Mouse (Mus musculus): ENCODE data around the gene Flcn. TPM values are rescaled to one million over a fixed set of nuclear protein-coding genes. Genes with fewer than 3 reads are reported as not detected.

The Flcn gene
- polyA plus RNA-seq, 1 experiment, result not detected

GRCm38 (mm10) chr11:59743307-59743706, 66.5 kb downstream of the Flcn start:
- no peak overlapping the region for H3K4me3 ChIP-seq (ENCODE audit: insufficient read depth, low read depth, low read length)
- no peaks in the 10 kb centered on the region for H3K4me1 ChIP-seq (ENCODE audit: control insufficient read depth, insufficient read depth, low read length)
- no peak overlapping the region for H3K27ac ChIP-seq (ENCODE audit: insufficient read depth, low read depth, low read length)
- TF ChIP-seq CTCF (IDR thresholded peaks at IDR 0.05; ENCODE audit: insufficient read depth, low read depth, low read length), result no peak
- no peak for TF ChIP-seq POLR2A (IDR thresholded peaks at IDR 0.05; ENCODE audit: insufficient read depth, low read depth, low read length)
- 93% methylated on average over 2 of the region's 2 CpGs for WGBS

GRCm38 (mm10) chr11:59741915-59742314, 67.9 kb downstream of the Flcn start:
- WGBS, result 95% methylated on average over 5 of the region's 5 CpGs
- H3K27ac ChIP-seq (ENCODE audit: insufficient read depth, low read depth, low read length), result no peak overlapping the region

More at GRCm38 (mm10) chr11:59741915-59742314, 67.9 kb downstream of the Flcn start:
- TF ChIP-seq POLR2A (IDR thresholded peaks at IDR 0.05; ENCODE audit: insufficient read depth, low read depth, low read length) (no peak), CTCF (IDR thresholded peaks at IDR 0.05; ENCODE audit: insufficient read depth, low read depth, low read length) (no peak)
- Histone ChIP-seq H3K4me3 (ENCODE audit: insufficient read depth, low read depth, low read length) (no peak overlapping the region), H3K4me1 (ENCODE audit: control insufficient read depth, insufficient read depth, low read length) (peaks cover 5% of the 10 kb centered on the region)

Other genes starting within 250 kb of the Flcn start
- gene Olfr222, start 233.8 kb downstream of the Flcn start, polyA plus RNA-seq (2012; ENCODE audit: insufficient read depth, insufficient read length, low replicate concordance, missing spikeins), result not detected in 2 replicates
- not detected in 2 replicates for gene Olfr223, start 216.7 kb downstream of the Flcn start, polyA plus RNA-seq (2012; ENCODE audit: insufficient read depth, insufficient read length, low replicate concordance, missing spikeins)
- 111 TPM in 1 of 2 replicates, not detected in the other for gene Mprip, start 148.7 kb downstream of the Flcn start, polyA plus RNA-seq (2012; ENCODE audit: insufficient read depth, insufficient read length, low replicate concordance, missing spikeins)
- gene Pld6, start 22.4 kb downstream of the Flcn start, polyA plus RNA-seq (2012; ENCODE audit: insufficient read depth, insufficient read length, low replicate concordance, missing spikeins), result not detected in 2 replicates
- not detected in 2 replicates for gene Nt5m, start 29.4 kb upstream of the Flcn start, polyA plus RNA-seq (2012; ENCODE audit: insufficient read depth, insufficient read length, low replicate concordance, missing spikeins)
- gene Cops3, start 29.8 kb upstream of the Flcn start, polyA plus RNA-seq (2012; ENCODE audit: insufficient read depth, insufficient read length, low replicate concordance, missing spikeins), result not detected in 2 replicates
- not detected in 2 replicates for gene Med9, start 138.2 kb upstream of the Flcn start, polyA plus RNA-seq (2012; ENCODE audit: insufficient read depth, insufficient read length, low replicate concordance, missing spikeins)
- not detected in 2 replicates for gene Rasd1, start 154.9 kb upstream of the Flcn start, polyA plus RNA-seq (2012; ENCODE audit: insufficient read depth, insufficient read length, low replicate concordance, missing spikeins)
- not detected in 2 replicates for gene Pemt, start 236.5 kb upstream of the Flcn start, polyA plus RNA-seq (2012; ENCODE audit: insufficient read depth, insufficient read length, low replicate concordance, missing spikeins)